ENCODE assay signal across 17 mouse cellular contexts in genomic region chr4:93286065-93286464, GRCm38 (mm10). TPM values are rescaled to one million over a fixed set of nuclear protein-coding genes. Genes with fewer than 3 reads are reported as not detected.
DNase-seq lines count a peak whose midpoint lies in the region; ATAC-seq and TF ChIP-seq lines count a peak whose summit lies in the region.
"Had no signal": no experiment of that assay in that cellular context is flagged by ENCODE, and none has a peak within 500 bp of the region (broad histone marks: within the 10 kb centered on the region; RNA-seq: fewer than 3 reads in every experiment).

No protein-coding gene starts in this region.

- TF ChIP-seq CTCF in brain, embryonic 14.5 days (IDR thresholded peaks at IDR 0.05; ENCODE audit: borderline replicate concordance, extremely low read depth, insufficient read depth, insufficient read length): no peak

- no peaks in the 10 kb centered on the region for H3K27me3 ChIP-seq in neural tube, embryonic 15.5 days (replicated peaks)
- H3K27me3 ChIP-seq: embryonic facial prominence, embryonic 12.5 days; heart, embryonic 12.5 days; intestine, embryonic 15.5 days had no signal

- no peaks in the 10 kb centered on the region for H3K36me3 ChIP-seq in neural tube, embryonic 15.5 days
- H3K36me3 ChIP-seq: embryonic facial prominence, embryonic 12.5 days; heart, embryonic 12.5 days; hindbrain, embryonic 10.5 days; intestine, embryonic 15.5 days had no signal

- no peaks in the 10 kb centered on the region for H3K4me1 ChIP-seq in neural tube, embryonic 15.5 days
- H3K4me1 ChIP-seq: embryonic facial prominence, embryonic 12.5 days; heart, embryonic 12.5 days; hindbrain, embryonic 10.5 days; intestine, embryonic 15.5 days had no signal

- H3K4me2 ChIP-seq in neural tube, embryonic 15.5 days: no peak overlapping the region
- H3K4me2 ChIP-seq: embryonic facial prominence, embryonic 12.5 days; heart, embryonic 12.5 days; hindbrain, embryonic 14.5 days; intestine, embryonic 15.5 days had no signal

- 0 out of 2 replicates have a peak, but pooled peaks have one; percentile 38 for ATAC-seq in frontal cortex, adult (ENCODE audit: low TSS enrichment)
- ATAC-seq in neural tube, embryonic 15.5 days (ENCODE audit: low FRiP score): peak; percentile 55; the same call in 1 of the 2 replicates
- ATAC-seq: intestine, embryonic 15.5 days had no signal

- H3K9me3 ChIP-seq in neural tube, embryonic 15.5 days (replicated peaks): no peaks in the 10 kb centered on the region
- H3K9me3 ChIP-seq: embryonic facial prominence, embryonic 12.5 days; heart, embryonic 12.5 days; hindbrain, embryonic 10.5 days; intestine, embryonic 15.5 days had no signal

- TF ChIP-seq POLR2A in brain, embryonic 14.5 days (IDR thresholded peaks at IDR 0.05; ENCODE audit: borderline replicate concordance, extremely low read depth, insufficient read depth, insufficient read length, poor library complexity, severe bottlenecking): no peak

- no peak overlapping the region for H3K4me3 ChIP-seq in neural tube, embryonic 15.5 days (replicated peaks)
- H3K4me3 ChIP-seq: embryonic facial prominence, embryonic 12.5 days; heart, embryonic 12.5 days; hindbrain, embryonic 10.5 days; intestine, embryonic 15.5 days had no signal

- DNase-seq in frontal cortex, postnatal 25 days (ENCODE audit: low spot score in 2 of 2): no peak
- DNase-seq in brain, adult 2 months (ENCODE audit: low read depth, low spot score): peak; percentile 14
- peak; percentile 59 for DNase-seq in brain, embryonic 14.5 days (ENCODE audit: low read depth)
- DNase-seq in heart, adult 18-20 months: no peak
- DNase-seq: adrenal gland, adult 8-10 months; adrenal gland, postnatal 36 days; cerebellum, adult 11-12 months; cerebellum, adult 9-10 months; cerebellum, postnatal 25 days; gastrocnemius, postnatal 14 days had no signal

- H3K27ac ChIP-seq in neural tube, embryonic 15.5 days (replicated peaks): no peak overlapping the region
- H3K27ac ChIP-seq: embryonic facial prominence, embryonic 12.5 days; hindbrain, embryonic 10.5 days; hindbrain, embryonic 14.5 days; intestine, embryonic 15.5 days had no signal

- 65% methylated on average over 4 of the region's 4 CpGs for WGBS in neural tube, embryonic 15.5 days

- H3K9ac ChIP-seq in neural tube, embryonic 15.5 days (replicated peaks): no peak overlapping the region
- H3K9ac ChIP-seq: embryonic facial prominence, embryonic 12.5 days; heart, embryonic 12.5 days; hindbrain, embryonic 14.5 days; intestine, embryonic 15.5 days had no signal

RNA-seq across cellular contexts. Expression of gene Tusc1, which starts 49.2 kb away (rescaled TPM):
- 16.2 and 17.1 TPM in 2 replicates for polyA plus RNA-seq in brain, embryonic 14.5 days (2012; rRNA removed)
- polyA plus RNA-seq in neural tube, embryonic 15.5 days (2015; fragmentation: Nextera tagmentation; extraction: Ambion mirVana): 12.3 and 15.3 TPM in 2 replicates
- 1 to 10 TPM; 3.6 to 4.0 TPM for total RNA-seq in heart, adult 18-20 months (2021)

Comparison
In these comparisons a context has a peak if more than half of its experiments do, and no peak if none do; other contexts are left out.
1. DNase-seq: peak in brain, adult 2 months (single experiment) and brain, embryonic 14.5 days (single experiment); none in frontal cortex, postnatal 25 days (0 of 2) and heart, adult 18-20 months (0 of 2).